Mouse (Mus musculus) spleen, adult 2 months (tissue): ENCODE data around the gene Ghsr. TPM values are rescaled to one million over a fixed set of nuclear protein-coding genes. Genes with fewer than 3 reads are reported as not detected.

Experiments
- DNase-seq, 2 experiments: peaks; one replicate each; pipeline versions ENCODE4 v3.0.0 to v3.0.0-alpha.2; 2012 to 2021; ENCODE audit warnings: low spot score in 2 of 2, low read depth in 1 of 2
- H3K27ac ChIP-seq: fragments of 200-500 bp; 2 replicates; pipeline ENCODE4 v1.5.1; 2012; ENCODE audit warnings: low read length, inconsistent platforms; ENCODE audit not compliant: insufficient read depth
- H3K27me3 ChIP-seq: fragments of 200-500 bp; 2 replicates; pipeline ENCODE4 v1.6.1; 2012; ENCODE audit warnings: mild to moderate bottlenecking, moderate library complexity, low read length, inconsistent platforms; ENCODE audit not compliant: control insufficient read depth, insufficient read depth
- H3K36me3 ChIP-seq: fragments of 200-500 bp; 2 replicates; pipeline ENCODE4 v1.6.1; 2012; ENCODE audit warnings: mild to moderate bottlenecking, low read length, inconsistent platforms; ENCODE audit not compliant: control insufficient read depth, insufficient read depth
- H3K4me1 ChIP-seq: fragments of 200-500 bp; 2 replicates; pipeline ENCODE4 v1.6.1; 2011; ENCODE audit warnings: inconsistent platforms; ENCODE audit not compliant: control insufficient read depth, insufficient read depth, insufficient read length
- H3K4me3 ChIP-seq: fragments of 200-500 bp; 2 replicates; pipeline ENCODE4 v1.5.1; 2011; ENCODE audit warnings: mild to moderate bottlenecking, inconsistent platforms; ENCODE audit not compliant: insufficient read depth, insufficient read length; ENCODE audit errors: extremely low read depth
- CTCF ChIP-seq: fragments of 200-500 bp; IDR thresholded peaks from 2 replicates; pipeline ENCODE4 v1.5.1; 2011; ENCODE audit warnings: mild to moderate bottlenecking, inconsistent platforms; ENCODE audit not compliant: insufficient read depth, insufficient read length, insufficient replicate concordance; ENCODE audit errors: extremely low read depth
- POLR2A ChIP-seq: fragments of 200-500 bp; IDR thresholded peaks from 2 replicates; pipeline ENCODE4 v1.6.1; 2011; ENCODE audit warnings: low read depth, low read length, inconsistent platforms
- WGBS: fragments of 180-500 bp; shearing (Covaris S2); methylation state at CpG from one replicate; pipeline ENCODE4 v1.1.7; 2018; 5-methylcytosine and 5-hydroxymethylcytosine counted together
- polyA plus RNA-seq: library from polyadenylated mRNA; depleted of rRNA; stranded (reverse); fragments of >200 nt; gene quantifications from 2 replicates; pipeline ENCODE4 v1.2.3, GENCODE M21; 2012

The Ghsr gene
- polyA plus RNA-seq, 1 experiment, result not detected

GRCm38 (mm10) chr3:27340757-27341156, 30.4 kb upstream of the Ghsr start:
- Histone ChIP-seq H3K27me3 (no peaks in the 10 kb centered on the region), H3K27ac (no peak overlapping the region), H3K4me3 (no peak overlapping the region), H3K36me3 (no peaks in the 10 kb centered on the region; the same call in none of the 2 replicates), H3K4me1 (no peaks in the 10 kb centered on the region)
- no peak for DNase-seq
- 94% methylated on average over 5 of the region's 5 CpGs for WGBS
- no peak for TF ChIP-seq POLR2A
- no peak for TF ChIP-seq CTCF

- Histone ChIP-seq H3K36me3 (no peaks in the 10 kb centered on the region), H3K27ac (no peak overlapping the region), H3K4me3 (no peak overlapping the region), H3K4me1 (no peaks in the 10 kb centered on the region), H3K27me3 (no peaks in the 10 kb centered on the region)
- DNase-seq, result no peak
- 79% methylated on average over 6 of the region's 6 CpGs for WGBS
- TF ChIP-seq CTCF (no peak), POLR2A (no peak)
Observed at GRCm38 (mm10) chr3:27342462-27342861, 28.7 kb upstream of the Ghsr start.

- Histone ChIP-seq H3K36me3 (no peaks in the 10 kb centered on the region), H3K4me1 (no peaks in the 10 kb centered on the region), H3K27ac (no peak overlapping the region), H3K4me3 (no peak overlapping the region), H3K27me3 (no peaks in the 10 kb centered on the region)
- 14% methylated on average over 6 of the region's 6 CpGs for WGBS
- peak; percentile 36 to 68 for DNase-seq
- no peak for TF ChIP-seq POLR2A
- TF ChIP-seq CTCF, result peak; percentile 75; the same call in 1 of the 2 replicates
Observed at GRCm38 (mm10) chr3:27345526-27345925, 25.6 kb upstream of the Ghsr start.

- H3K4me1 ChIP-seq, result no peaks in the 10 kb centered on the region
- TF ChIP-seq POLR2A (no peak), CTCF (no peak)
- no peaks in the 10 kb centered on the region for H3K27me3 ChIP-seq
- DNase-seq, result no peak
- WGBS, result 89% methylated on average over 5 of the region's 5 CpGs
- no peak overlapping the region for H3K27ac ChIP-seq
- no peak overlapping the region for H3K4me3 ChIP-seq
- H3K36me3 ChIP-seq, result no peaks in the 10 kb centered on the region
Observed at GRCm38 (mm10) chr3:27348462-27348861, 22.7 kb upstream of the Ghsr start.

GRCm38 (mm10) chr3:27351105-27351504, 20.0 kb upstream of the Ghsr start:
- no peaks in the 10 kb centered on the region for H3K36me3 ChIP-seq
- no peak overlapping the region for H3K27ac ChIP-seq
- WGBS, result 82% methylated on average over 9 of the region's 9 CpGs
- no peak overlapping the region for H3K4me3 ChIP-seq
- TF ChIP-seq CTCF (no peak), POLR2A (no peak)
- H3K27me3 ChIP-seq, result no peaks in the 10 kb centered on the region
- no peaks in the 10 kb centered on the region for H3K4me1 ChIP-seq
- no peak for DNase-seq

- Histone ChIP-seq H3K4me1 (no peaks in the 10 kb centered on the region), H3K27me3 (no peaks in the 10 kb centered on the region), H3K27ac (no peak overlapping the region), H3K36me3 (no peaks in the 10 kb centered on the region), H3K4me3 (no peak overlapping the region)
- no peak for TF ChIP-seq CTCF
- no peak for TF ChIP-seq POLR2A
- DNase-seq, result no peak
- WGBS, result 78% methylated on average over 2 of the region's 2 CpGs
Observed at GRCm38 (mm10) chr3:27359100-27359720, 11.9 kb upstream of the Ghsr start.

- no peak for TF ChIP-seq POLR2A
- TF ChIP-seq CTCF, result no peak
- Histone ChIP-seq H3K27me3 (peaks cover 6% of the 10 kb centered on the region), H3K36me3 (no peaks in the 10 kb centered on the region), H3K4me3 (no peak overlapping the region), H3K27ac (no peak overlapping the region), H3K4me1 (no peaks in the 10 kb centered on the region; the same call in 1 of the 2 replicates)
- no peak for DNase-seq
- 10% methylated on average over 10 of the region's 10 CpGs for WGBS
Observed at GRCm38 (mm10) chr3:27370125-27370524, 1.0 kb upstream of the Ghsr start.
